Mouse (Mus musculus): ENCODE data around the gene Chchd3. TPM values are rescaled to one million over a fixed set of nuclear protein-coding genes. Genes with fewer than 3 reads are reported as not detected.

Gene Chchd3
- total and polyA plus RNA-seq, 3 experiments, result 205 to 243 TPM; not detected in 1

DNA sequence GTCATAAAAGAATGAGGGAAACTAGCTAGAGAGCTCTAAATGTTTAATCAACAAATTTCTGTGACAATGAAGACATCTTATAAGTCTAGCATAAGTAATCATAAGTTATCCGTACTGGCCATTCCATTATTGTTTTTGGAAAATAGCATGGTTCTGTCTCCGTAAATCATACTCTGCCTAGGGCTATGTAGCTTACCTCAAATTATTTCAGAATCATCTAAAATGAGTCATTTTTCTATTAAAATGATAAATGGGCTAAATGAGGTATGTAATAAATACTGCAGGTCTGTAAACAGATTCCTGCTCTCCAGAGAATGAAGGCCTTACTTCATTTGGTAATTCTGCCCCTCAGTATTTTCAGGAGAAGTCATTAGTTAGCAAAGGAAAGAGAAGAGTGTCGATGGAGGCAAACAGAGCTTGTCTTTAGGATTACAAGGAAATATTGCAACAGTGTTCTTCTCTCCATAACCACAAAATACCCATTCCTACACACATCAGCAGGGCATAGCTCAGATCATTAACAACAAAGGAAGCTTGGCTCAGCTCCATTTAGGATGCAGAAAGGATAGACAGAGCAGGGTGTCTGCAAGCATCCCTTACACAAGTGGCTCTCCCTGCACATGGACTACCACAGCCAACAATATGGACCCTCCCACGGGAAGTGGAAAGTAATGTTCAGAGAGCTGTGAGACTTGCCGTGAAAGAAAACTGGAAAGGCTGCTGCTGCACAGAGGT lies 100.1 kb downstream of the Chchd3 start:
- Histone ChIP-seq H3K9ac (ENCODE audit: control insufficient read depth, low read depth, low read length, poor library complexity, severe bottlenecking) (no peak overlapping the region), H3K79me2 (ENCODE audit: control insufficient read depth, insufficient read depth, low read length, poor library complexity) (no peaks in the 10 kb centered on the region; the same call in 1 of the 2 replicates), H3K9me3 (replicated peaks; ENCODE audit: insufficient read depth, low read length) (no peaks in the 10 kb centered on the region), H3K4me1 (ENCODE audit: control insufficient read depth in 1 of 2, insufficient read depth in 2 of 2, low read length in 2 of 2) (no peaks in the 10 kb centered on the region), H3K4me3 (ENCODE audit: control insufficient read depth in 1 of 2, insufficient read depth in 1 of 2, low read depth in 2 of 2, low read length in 2 of 2) (no peak overlapping the region), H3K27me3 (ENCODE audit: control insufficient read depth in 1 of 2, insufficient read depth in 2 of 2, low read length in 2 of 2) (no peaks in the 10 kb centered on the region), H3K27ac (ENCODE audit: control insufficient read depth, low read depth, low read length) (no peak overlapping the region), H3K36me3 (ENCODE audit: control insufficient read depth in 1 of 2, insufficient read depth in 2 of 2, low read length in 2 of 2) (peaks cover 0 to 4% of the 10 kb centered on the region in 2 experiments; a peak in 2 of 4 replicates)
- DNase-seq (ENCODE audit: low read depth, low spot score), result no peak
- TF ChIP-seq SIN3A (IDR thresholded peaks at IDR 0.05; ENCODE audit: low read length) (no peak), ZMIZ1 (IDR thresholded peaks at IDR 0.05; ENCODE audit: low read depth, low read length) (no peak), POLR2AphosphoS5 (IDR thresholded peaks at IDR 0.05; ENCODE audit: borderline replicate concordance, low read depth, low read length) (no peak), MAZ (IDR thresholded peaks at IDR 0.05; ENCODE audit: low read depth, low read length) (no peak), ZC3H11A (IDR thresholded peaks at IDR 0.05; ENCODE audit: low read depth, low read length) (no peak), CHD1 (IDR thresholded peaks at IDR 0.05; ENCODE audit: low read depth, low read length) (no peak), E2F4 (IDR thresholded peaks at IDR 0.05; ENCODE audit: borderline replicate concordance, low read depth, low read length) (no peak), GABPA (IDR thresholded peaks at IDR 0.05; ENCODE audit: low read depth, low read length) (no peak), ETS1 (IDR thresholded peaks at IDR 0.05; ENCODE audit: low read depth, low read length) (no peak), USF2 (IDR thresholded peaks at IDR 0.05; ENCODE audit: borderline replicate concordance in 1 of 2, insufficient read depth in 1 of 2, low read depth in 1 of 2, low read length in 2 of 2) (no peak), ZNF384 (IDR thresholded peaks at IDR 0.05; ENCODE audit: low read depth, low read length) (no peak), MAX (IDR thresholded peaks at IDR 0.05; ENCODE audit: low read length) (no peak), USF1 (IDR thresholded peaks at IDR 0.05; ENCODE audit: low read depth, low read length) (no peak), EP300 (IDR thresholded peaks at IDR 0.05; ENCODE audit: low read depth in 1 of 2, low read length in 2 of 2) (no peak), GATA1 (IDR thresholded peaks at IDR 0.05; ENCODE audit: low read depth, low read length) (no peak), JUND (IDR thresholded peaks at IDR 0.05; ENCODE audit: low read depth, low read length) (no peak)

DNA sequence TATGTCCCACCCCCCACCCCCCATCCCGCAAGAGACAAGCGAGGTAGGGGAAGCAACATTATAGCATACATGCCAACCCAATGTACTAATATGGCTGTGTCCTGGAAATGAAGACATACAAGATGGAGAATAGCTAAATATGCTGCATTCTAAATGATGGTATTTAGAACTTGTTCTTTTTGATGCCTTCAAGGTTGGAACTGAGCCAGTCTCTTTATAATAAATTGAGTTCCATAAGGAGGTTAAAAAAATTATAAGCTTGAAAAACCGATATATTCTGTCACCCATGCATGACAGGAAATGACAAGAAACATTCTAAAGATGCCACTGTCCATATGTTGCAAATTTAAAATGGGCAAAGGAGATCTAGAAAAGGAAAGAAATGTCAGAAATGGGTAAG lies 104.6 kb downstream of the Chchd3 start:
- Histone ChIP-seq H3K4me1 (ENCODE audit: control insufficient read depth in 1 of 2, insufficient read depth in 2 of 2, low read length in 2 of 2) (no peaks in the 10 kb centered on the region), H3K27ac (ENCODE audit: control insufficient read depth, low read depth, low read length) (no peak overlapping the region), H3K36me3 (ENCODE audit: control insufficient read depth in 1 of 2, insufficient read depth in 2 of 2, low read length in 2 of 2) (peaks cover 0 to 3% of the 10 kb centered on the region in 2 experiments; a peak in 2 of 4 replicates), H3K9ac (ENCODE audit: control insufficient read depth, low read depth, low read length, poor library complexity, severe bottlenecking) (no peak overlapping the region), H3K4me3 (ENCODE audit: control insufficient read depth in 1 of 2, insufficient read depth in 1 of 2, low read depth in 2 of 2, low read length in 2 of 2) (no peak overlapping the region), H3K79me2 (ENCODE audit: control insufficient read depth, insufficient read depth, low read length, poor library complexity) (no peaks in the 10 kb centered on the region; the same call in 1 of the 2 replicates), H3K27me3 (ENCODE audit: control insufficient read depth in 1 of 2, insufficient read depth in 2 of 2, low read length in 2 of 2) (no peaks in the 10 kb centered on the region), H3K9me3 (replicated peaks; ENCODE audit: insufficient read depth, low read length) (no peaks in the 10 kb centered on the region)
- no peak for DNase-seq (ENCODE audit: low read depth, low spot score)
- TF ChIP-seq MAFK (IDR thresholded peaks at IDR 0.05; ENCODE audit: borderline replicate concordance, low read depth, low read length) (no peak), RAD21 (IDR thresholded peaks at IDR 0.05; ENCODE audit: low read depth, low read length) (no peak), SIN3A (IDR thresholded peaks at IDR 0.05; ENCODE audit: low read length) (no peak)
